Mouse (Mus musculus) small intestine, adult 2 months (tissue): Measurements from ENCODE around the gene Pzp. TPM values are rescaled to one million over a fixed set of nuclear protein-coding genes. Genes with fewer than 3 reads are reported as not detected.

Experiments
- H3K27ac ChIP-seq: fragments of 200-500 bp; 2 replicates; pipeline ENCODE4 v1.5.1; 2012; ENCODE audit warnings: low read depth, low read length, control low read depth, inconsistent platforms; ENCODE audit not compliant: insufficient read depth
- H3K27me3 ChIP-seq: fragments of 200-500 bp; 2 replicates; pipeline ENCODE4 v1.6.1; 2012; ENCODE audit warnings: mild to moderate bottlenecking, moderate library complexity, low read length, inconsistent platforms; ENCODE audit not compliant: control insufficient read depth, insufficient read depth
- H3K36me3 ChIP-seq: fragments of 200-500 bp; 2 replicates; pipeline ENCODE4 v1.6.1; 2012; ENCODE audit warnings: mild to moderate bottlenecking, low read length, control low read depth, inconsistent platforms; ENCODE audit not compliant: control insufficient read depth, insufficient read depth
- H3K4me1 ChIP-seq: fragments of 200-500 bp; 2 replicates; pipeline ENCODE4 v1.6.1; 2012; ENCODE audit warnings: low read length, inconsistent platforms, mixed read lengths; ENCODE audit not compliant: control insufficient read depth, insufficient read depth, insufficient read length
- H3K4me3 ChIP-seq: fragments of 200-500 bp; 2 replicates; pipeline ENCODE4 v1.5.1; 2012; ENCODE audit warnings: low read depth, mild to moderate bottlenecking, control low read depth, inconsistent platforms, low read length, moderate library complexity
- CTCF ChIP-seq: fragments of 200-500 bp; IDR thresholded peaks from 2 replicates; pipeline ENCODE4 v1.5.1; 2012; ENCODE audit warnings: low read depth, mild to moderate bottlenecking, control low read depth, inconsistent platforms, low read length, moderate library complexity, mixed read lengths; ENCODE audit not compliant: insufficient replicate concordance, insufficient read length; ENCODE audit errors: extremely low read depth
- POLR2A ChIP-seq: fragments of 200-500 bp; IDR thresholded peaks from 2 replicates; pipeline ENCODE4 v1.6.1; 2012; ENCODE audit warnings: low read depth, mild to moderate bottlenecking, control low read depth, inconsistent platforms, low read length, moderate library complexity
- WGBS: fragments of 180-500 bp; shearing (Covaris S2); methylation state at CpG from one replicate; pipeline ENCODE4 v1.1.7; 2018; 5-methylcytosine and 5-hydroxymethylcytosine counted together
- polyA plus RNA-seq: library from polyadenylated mRNA; depleted of rRNA; stranded (reverse); fragments of >200 nt; gene quantifications from 2 replicates; pipeline ENCODE4 v1.2.3, GENCODE M21; 2012; rRNA removed

Pzp gene
- polyA plus RNA-seq, result 0.06 TPM in 1 of 2 replicates, not detected in the other

- Histone ChIP-seq H3K4me3 (no peak within 1 kb of the TSS), H3K36me3 (no peaks in the 10 kb centered on the region), H3K4me1 (peaks cover 5% of the 10 kb centered on the region; the same call in 1 of the 2 replicates), H3K27ac (no peak within 1 kb of the TSS), H3K27me3 (no peaks in the 10 kb centered on the region)
- TF ChIP-seq POLR2A (no peak), CTCF (no peak)
- WGBS, result 59% methylated on average over 4 of the region's 4 CpGs
Measured at GRCm38 (mm10) chr6:128526601-128527000, at the start of gene Pzp. TSS of gene Pzp (minus strand) at chr6:128526720.

- Histone ChIP-seq H3K27ac (no peak overlapping the region), H3K4me3 (no peak overlapping the region), H3K27me3 (no peaks in the 10 kb centered on the region), H3K4me1 (no peaks in the 10 kb centered on the region), H3K36me3 (no peaks in the 10 kb centered on the region)
- TF ChIP-seq POLR2A (no peak), CTCF (no peak)
- 90% methylated on average over 11 of the region's 11 CpGs for WGBS
Measured at GRCm38 (mm10) chr6:128566589-128566988, 40.1 kb upstream of the Pzp start.

- WGBS, result 82% methylated on average over 7 of the region's 7 CpGs
- Histone ChIP-seq H3K36me3 (no peaks in the 10 kb centered on the region), H3K27me3 (no peaks in the 10 kb centered on the region), H3K4me3 (no peak overlapping the region), H3K27ac (no peak overlapping the region), H3K4me1 (peaks cover 5% of the 10 kb centered on the region; the same call in 1 of the 2 replicates)
- TF ChIP-seq CTCF (no peak), POLR2A (no peak)
Measured at GRCm38 (mm10) chr6:128554049-128554448, 27.5 kb upstream of the Pzp start.

GRCm38 (mm10) chr6:128549463-128550452, 23.2 kb upstream of the Pzp start:
- Histone ChIP-seq H3K27me3 (no peaks in the 10 kb centered on the region), H3K36me3 (no peaks in the 10 kb centered on the region), H3K4me3 (0 out of 2 replicates have a peak overlapping the region, but pooled peaks have one; percentile 16), H3K27ac (peak overlapping the region; percentile 97), H3K4me1 (peaks cover 8% of the 10 kb centered on the region; the same call in 1 of the 2 replicates)
- TF ChIP-seq POLR2A (no peak), CTCF (no peak)
- WGBS, result 40% methylated on average over 15 of the region's 15 CpGs

GRCm38 (mm10) chr6:128548532-128548931, 22.0 kb upstream of the Pzp start:
- Histone ChIP-seq H3K36me3 (no peaks in the 10 kb centered on the region), H3K27me3 (no peaks in the 10 kb centered on the region), H3K4me1 (peaks cover 8% of the 10 kb centered on the region; the same call in 1 of the 2 replicates), H3K4me3 (no peak overlapping the region), H3K27ac (no peak overlapping the region)
- no peak for TF ChIP-seq POLR2A
- TF ChIP-seq CTCF, result no peak
- 85% methylated on average over 10 of the region's 10 CpGs for WGBS

- Histone ChIP-seq H3K4me1 (peaks cover 4% of the 10 kb centered on the region; the same call in 1 of the 2 replicates), H3K36me3 (no peaks in the 10 kb centered on the region), H3K27me3 (no peaks in the 10 kb centered on the region), H3K4me3 (no peak overlapping the region), H3K27ac (no peak overlapping the region)
- WGBS, result 82% methylated on average over 4 of the region's 4 CpGs
- TF ChIP-seq POLR2A (no peak), CTCF (no peak)
Measured at GRCm38 (mm10) chr6:128545402-128545801, 18.9 kb upstream of the Pzp start.

GRCm38 (mm10) chr6:128543226-128543625, 16.7 kb upstream of the Pzp start:
- Histone ChIP-seq H3K4me1 (no peaks in the 10 kb centered on the region), H3K4me3 (peak overlapping the region; percentile 40), H3K36me3 (no peaks in the 10 kb centered on the region), H3K27ac (no peak overlapping the region), H3K27me3 (no peaks in the 10 kb centered on the region)
- WGBS, result 34% methylated on average over 13 of the region's 13 CpGs
- no peak for TF ChIP-seq POLR2A
- no peak for TF ChIP-seq CTCF
